Mouse (Mus musculus) forelimb bud, embryonic 11.5 days (tissue): ENCODE data around the gene Zfp202.
A peak's percentile ranks its signal among the peaks of the same experiment; 100 is the strongest.

Experiments used
- DNase-seq: peaks from one replicate; pipeline ENCODE4 v3.0.0-alpha.2; 2012; ENCODE audit warnings: low read depth, low spot score

Gene Zfp202

DNA sequence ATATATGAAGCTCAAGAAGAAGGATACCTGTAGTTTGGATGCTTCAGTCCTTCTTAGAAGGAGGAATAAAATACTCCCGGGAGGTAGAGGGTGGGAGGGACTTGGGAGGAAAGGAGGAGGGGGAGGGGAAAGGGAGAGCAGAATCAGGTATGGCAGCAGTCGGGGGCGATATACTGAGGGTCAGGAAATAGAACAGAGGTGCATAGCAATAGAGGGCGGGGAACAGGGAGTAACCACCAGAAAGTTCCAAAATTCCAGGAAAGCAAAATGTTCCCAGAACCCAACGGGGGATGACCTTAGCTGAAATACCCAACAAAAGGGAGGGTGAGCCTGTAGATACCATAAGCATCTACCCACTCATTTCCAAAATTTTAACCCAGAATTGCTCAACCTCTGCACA is 48.2 kb downstream of the Zfp202 start:
- no peak for DNase-seq

DNA sequence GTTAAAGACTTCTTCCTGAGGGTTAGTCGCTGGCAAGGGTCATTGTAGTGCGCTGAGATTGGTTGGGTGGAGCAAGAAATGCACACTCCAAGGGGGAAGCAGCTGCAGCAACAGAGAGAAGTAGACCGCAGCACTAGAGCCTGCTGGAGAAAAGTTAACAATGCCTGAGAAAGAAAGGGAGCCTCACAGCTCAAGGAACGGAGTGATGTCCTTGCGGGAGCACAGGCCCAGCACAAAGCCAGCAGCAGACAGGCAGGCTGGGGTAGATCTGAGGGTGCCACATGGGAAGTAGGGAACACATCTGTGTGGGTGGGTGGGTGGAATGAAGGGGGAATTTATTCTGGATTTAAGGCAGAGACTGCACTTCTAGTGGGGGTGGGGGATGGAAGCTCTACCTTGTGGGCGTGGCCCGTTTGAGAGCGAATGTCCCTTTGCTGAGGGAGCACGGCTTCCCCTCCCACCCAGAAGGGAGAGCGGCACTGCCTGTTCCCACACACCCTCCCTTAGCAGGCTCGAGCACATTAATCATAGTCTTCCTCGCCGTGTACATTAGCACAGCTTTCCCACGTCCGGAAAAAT is 49.2 kb downstream of the Zfp202 start:
- DNase-seq = peak; percentile 29

DNA sequence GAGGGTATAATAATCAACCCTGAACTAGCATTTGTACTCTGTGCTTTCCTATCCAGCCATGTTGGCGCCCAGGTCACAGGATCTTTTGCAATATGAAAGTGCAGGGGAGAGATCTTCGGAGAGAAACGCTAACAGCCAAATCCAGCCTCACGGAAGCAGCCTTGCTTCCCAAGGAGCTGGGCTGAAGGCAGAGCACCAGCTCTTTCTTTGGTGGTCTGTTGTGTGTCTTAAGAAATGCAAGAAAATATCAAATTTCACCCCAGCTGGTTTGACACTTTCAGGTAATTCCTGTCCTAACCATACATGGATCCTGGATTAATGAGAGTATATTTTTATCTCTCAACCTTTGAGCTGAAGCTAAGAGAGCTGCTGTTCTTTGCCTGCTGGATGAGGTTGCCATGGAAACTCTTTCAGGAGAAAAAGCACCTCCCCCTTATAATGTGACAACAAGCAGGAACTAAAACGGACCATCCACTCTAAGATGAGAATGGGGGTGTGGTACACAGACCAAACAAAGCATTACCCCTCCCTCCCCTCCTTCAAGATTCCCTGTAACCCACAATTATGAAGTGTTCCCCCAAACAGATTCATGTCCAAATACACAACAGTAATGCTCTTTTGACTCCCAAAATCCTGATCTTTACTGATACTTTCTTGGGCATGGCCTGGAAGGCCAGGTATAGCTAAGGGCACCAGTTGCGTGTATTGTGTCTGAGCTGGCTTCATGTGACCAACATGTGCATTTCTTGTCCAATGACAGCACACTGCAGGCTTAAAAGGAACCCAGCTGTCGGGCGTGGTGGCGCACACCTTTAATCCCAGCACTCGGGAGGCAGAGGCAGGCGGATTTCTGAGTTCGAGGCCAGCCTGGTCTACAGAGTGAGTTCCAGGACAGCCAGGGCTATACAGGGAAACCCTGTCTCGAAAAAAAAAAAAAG is 50.1 kb downstream of the Zfp202 start:
- DNase-seq = no peak

DNA sequence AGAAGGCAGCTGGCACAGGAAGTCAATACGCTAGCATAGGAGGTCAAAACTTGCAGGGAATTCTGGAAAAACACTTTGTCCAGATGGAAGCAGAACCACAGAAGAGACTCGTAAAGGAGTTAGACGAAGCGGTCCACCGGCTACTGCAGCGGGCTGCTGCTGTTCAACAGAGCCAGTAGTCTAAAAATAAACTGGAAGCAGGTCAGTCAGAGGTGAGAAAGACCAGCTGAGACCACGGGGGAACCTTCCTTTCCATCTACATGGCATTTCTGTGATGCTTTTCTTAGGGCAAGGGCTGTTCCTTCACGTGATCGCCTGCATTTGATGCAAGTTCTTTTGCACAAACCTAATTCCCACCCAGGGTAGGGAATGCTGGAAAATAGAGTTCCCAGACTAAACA is 53.4 kb downstream of the Zfp202 start:
- DNase-seq = no peak

DNA sequence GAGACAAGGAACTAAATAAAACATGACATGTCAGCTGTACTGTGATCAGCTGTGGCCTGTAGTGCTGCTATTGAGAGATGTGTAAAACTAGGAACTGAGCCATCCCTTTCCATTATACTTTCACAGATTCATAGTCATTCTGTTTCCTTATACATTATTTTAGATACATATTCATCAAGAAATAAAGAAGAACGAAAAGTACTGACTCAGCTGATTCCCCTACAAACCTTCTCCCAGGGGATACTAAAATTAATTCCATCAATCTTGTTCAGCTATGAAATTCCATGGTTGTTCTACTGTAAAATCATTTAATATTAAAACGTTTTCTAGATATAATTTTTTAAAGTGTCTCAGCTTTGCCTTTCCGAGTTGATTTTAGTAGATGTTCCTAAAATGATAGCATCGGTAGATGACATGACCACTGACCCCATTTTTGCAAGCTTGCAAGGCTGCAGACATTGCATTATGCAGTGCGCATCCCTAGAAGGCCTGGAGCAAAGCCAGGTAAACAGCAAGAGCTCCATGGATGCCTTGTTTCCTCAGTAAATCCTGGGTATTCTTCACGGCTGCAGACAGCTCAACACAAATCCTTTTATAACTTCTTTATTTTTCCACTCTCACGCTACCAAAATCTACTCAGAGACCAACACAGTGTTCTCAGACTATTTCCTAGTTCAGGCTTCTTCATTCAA is 54.0 kb downstream of the Zfp202 start:
- no peak for DNase-seq

DNA sequence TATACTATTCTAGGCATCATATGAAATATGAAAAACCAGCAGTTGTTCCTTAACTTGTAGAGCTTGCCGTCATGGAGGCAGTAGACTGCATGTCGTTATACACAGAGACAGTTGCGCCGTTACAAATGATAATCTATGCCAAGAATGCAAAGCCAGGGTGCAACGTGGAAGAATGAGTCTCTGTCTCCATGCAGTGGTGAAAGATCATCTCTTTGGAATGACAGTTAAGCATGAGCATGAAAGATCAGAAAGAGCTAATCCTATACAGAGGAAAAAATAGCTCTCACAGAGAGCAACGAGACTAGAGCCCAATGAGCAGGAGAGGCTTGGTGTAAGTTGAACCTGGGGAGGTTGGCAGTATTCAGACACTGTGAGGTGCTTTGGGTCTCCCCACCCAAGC is 54.6 kb downstream of the Zfp202 start:
- DNase-seq = no peak

DNA sequence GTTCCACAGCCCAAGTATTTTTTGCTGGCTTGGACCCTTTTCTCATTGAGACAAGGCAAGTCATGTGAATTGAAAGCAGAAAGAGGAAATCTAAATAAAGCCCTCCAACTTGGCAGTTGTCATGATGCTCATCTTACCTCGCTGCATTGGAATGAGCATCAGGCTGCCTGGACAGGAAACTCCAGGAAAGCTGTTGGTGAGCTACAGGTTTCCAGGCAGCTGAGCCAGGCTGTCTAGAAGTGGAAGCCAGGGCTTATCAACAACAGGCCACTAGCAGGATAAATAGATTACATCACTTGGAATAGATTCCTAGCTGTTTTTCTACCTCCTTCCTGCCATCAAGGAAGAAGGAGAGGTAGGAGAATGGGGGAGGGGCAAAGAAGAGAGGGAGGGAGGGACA is 57.0 kb downstream of the Zfp202 start:
- no peak for DNase-seq

DNA sequence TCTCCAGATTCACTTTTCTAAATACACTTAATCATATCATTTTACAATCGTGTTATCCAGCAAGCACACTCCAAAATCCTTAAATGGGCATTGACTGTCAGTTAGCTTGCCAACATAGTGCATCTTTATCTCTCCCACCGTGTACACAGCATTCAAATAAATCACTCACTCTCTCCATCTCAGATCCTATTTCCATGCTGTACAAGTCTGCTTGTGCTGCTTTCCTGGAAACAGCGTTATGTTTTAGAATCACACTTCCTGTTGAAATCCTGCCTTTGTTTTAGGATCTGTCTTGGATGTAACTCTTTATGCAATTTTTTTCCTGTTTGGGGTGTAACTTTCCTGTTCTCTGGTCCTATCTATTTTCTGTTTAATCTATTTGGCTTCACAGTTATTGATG is 60.3 kb downstream of the Zfp202 start:
- DNase-seq = no peak
